Mouse (Mus musculus) T-cell, adult 2 months (primary cell): ENCODE data around the gene Atcay.
"Not testable (repeated sequence)": the region's sequence is repeated elsewhere in the genome, so short reads cannot be mapped to it uniquely, and the experiment has no call there.

ENCODE experiments used
- DNase-seq: peaks from one replicate; pipeline ENCODE4 v3.0.0; 2022; ENCODE audit warnings: low spot score

The Atcay gene

GRCm38 (mm10) chr10:81179451-81180342 is 50.9 kb downstream of the Atcay start:
- DNase-seq = no peak

- DNase-seq = no peak
These were observed 51.7 kb downstream of the Atcay start for GRCm38 (mm10) chr10:81178927-81179326.

- no peak for DNase-seq
These were observed 52.5 kb downstream of the Atcay start for GRCm38 (mm10) chr10:81177958-81178712.

- DNase-seq = no peak
These were observed 53.1 kb downstream of the Atcay start for GRCm38 (mm10) chr10:81177491-81177925.

GRCm38 (mm10) chr10:81176466-81177271 is 54.0 kb downstream of the Atcay start, which contains the start of gene Eef2:
Gene Eef2, plus strand, starts transcription at chr10:81176631.
- DNase-seq = peak; percentile 96

GRCm38 (mm10) chr10:81175936-81176465 is 54.6 kb downstream of the Atcay start:
- no peak for DNase-seq

GRCm38 (mm10) chr10:81175345-81175701 is 55.3 kb downstream of the Atcay start:
- not testable (repeated sequence) for DNase-seq

- peak; percentile 86 for DNase-seq
These were observed 55.9 kb downstream of the Atcay start for GRCm38 (mm10) chr10:81174617-81175344.

GRCm38 (mm10) chr10:81173132-81173531 is 57.5 kb downstream of the Atcay start:
- DNase-seq = peak; percentile 85

- DNase-seq = peak; percentile 82
These were observed 61.2 kb downstream of the Atcay start for GRCm38 (mm10) chr10:81169411-81169900.

- peak; percentile 81 for DNase-seq
These were observed 62.0 kb downstream of the Atcay start for GRCm38 (mm10) chr10:81168521-81169244.

GRCm38 (mm10) chr10:81168087-81168431 is 62.6 kb downstream of the Atcay start:
- peak; percentile 87 for DNase-seq

GRCm38 (mm10) chr10:81167200-81168086 is 63.2 kb downstream of the Atcay start, which contains the start of gene Pias4:
Gene Pias4, minus strand, starts transcription at chr10:81167923.
- peak; percentile 100 for DNase-seq

- DNase-seq = no peak
These were observed 65.5 kb downstream of the Atcay start for GRCm38 (mm10) chr10:81165118-81165517.

- DNase-seq = no peak
These were observed 68.3 kb downstream of the Atcay start for GRCm38 (mm10) chr10:81162318-81162652.

GRCm38 (mm10) chr10:81161602-81162317 is 68.9 kb downstream of the Atcay start:
- peak; percentile 26 for DNase-seq

- no peak for DNase-seq
These were observed 75.9 kb downstream of the Atcay start for GRCm38 (mm10) chr10:81154736-81155135.
